Mouse (Mus musculus): ENCODE measurements at regions not wholly inside any gene's neighbourhood (a gene's known extent, or its start where the extent isn't known, plus 50 kb on each side); places are given as distances from the start of the nearest gene placed in this dataset.

- Histone ChIP-seq H3K27ac (ENCODE audit: control insufficient read depth, insufficient read depth, low read length) (no peak overlapping the region), H3K4me3 (ENCODE audit: control insufficient read depth, insufficient read depth, low read length) (no peak overlapping the region), H3K36me3 (ENCODE audit: control insufficient read depth, insufficient read depth, low read length) (no peaks in the 10 kb centered on the region), H3K4me1 (replicated peaks; ENCODE audit: control insufficient read depth, insufficient read depth, low read length) (no peaks in the 10 kb centered on the region), H3K27me3 (ENCODE audit: control insufficient read depth, insufficient read depth, low read length) (no peaks in the 10 kb centered on the region)
- no peak for DNase-seq
- 64% methylated on average over 8 of the region's 8 CpGs for WGBS
- TF ChIP-seq CTCF (IDR thresholded peaks at IDR 0.05; ENCODE audit: borderline replicate concordance, control insufficient read depth, extremely low read depth, insufficient read depth, low read length, poor library complexity), result no peak
These were observed 251.4 kb upstream of the Prdm1 start for GRCm38 (mm10) chr10:44779568-44780207.

GRCm38 (mm10) chr10:44777214-44777613 lies 248.9 kb upstream of the Prdm1 start:
- no peaks in the 10 kb centered on the region for H3K27me3 ChIP-seq (ENCODE audit: control insufficient read depth, insufficient read depth, low read length)
- no peak overlapping the region for H3K27ac ChIP-seq (ENCODE audit: control insufficient read depth, insufficient read depth, low read length)
- TF ChIP-seq POLR2A (IDR thresholded peaks at IDR 0.05; ENCODE audit: control insufficient read depth, extremely low read depth, insufficient read depth, low read length, poor library complexity) (no peak), CTCF (IDR thresholded peaks at IDR 0.05; ENCODE audit: borderline replicate concordance, control insufficient read depth, extremely low read depth, insufficient read depth, low read length, poor library complexity) (no peak)
- no peak for DNase-seq
- no peaks in the 10 kb centered on the region for H3K4me1 ChIP-seq (replicated peaks; ENCODE audit: control insufficient read depth, insufficient read depth, low read length)
- no peak overlapping the region for H3K4me3 ChIP-seq (ENCODE audit: control insufficient read depth, insufficient read depth, low read length)
- H3K36me3 ChIP-seq (ENCODE audit: control insufficient read depth, insufficient read depth, low read length), result no peaks in the 10 kb centered on the region
- 91% methylated on average over 2 of the region's 2 CpGs for WGBS

GRCm38 (mm10) chr10:44776175-44776574 lies 247.9 kb upstream of the Prdm1 start:
- Histone ChIP-seq H3K4me3 (ENCODE audit: control insufficient read depth, insufficient read depth, low read length) (no peak overlapping the region), H3K36me3 (ENCODE audit: control insufficient read depth, insufficient read depth, low read length) (no peaks in the 10 kb centered on the region), H3K4me1 (replicated peaks; ENCODE audit: control insufficient read depth, insufficient read depth, low read length) (no peaks in the 10 kb centered on the region), H3K27me3 (ENCODE audit: control insufficient read depth, insufficient read depth, low read length) (no peaks in the 10 kb centered on the region), H3K27ac (ENCODE audit: control insufficient read depth, insufficient read depth, low read length) (no peak overlapping the region)
- 65% methylated on average over 2 of the region's 2 CpGs for WGBS
- TF ChIP-seq CTCF (IDR thresholded peaks at IDR 0.05; ENCODE audit: borderline replicate concordance, control insufficient read depth, extremely low read depth, insufficient read depth, low read length, poor library complexity) (no peak), POLR2A (IDR thresholded peaks at IDR 0.05; ENCODE audit: control insufficient read depth, extremely low read depth, insufficient read depth, low read length, poor library complexity) (no peak)
- DNase-seq, result no peak

GRCm38 (mm10) chr10:44765527-44765926 lies 237.2 kb upstream of the Prdm1 start:
- no peak overlapping the region for H3K4me3 ChIP-seq (ENCODE audit: control insufficient read depth, insufficient read depth, low read length)
- H3K36me3 ChIP-seq (ENCODE audit: control insufficient read depth, insufficient read depth, low read length), result no peaks in the 10 kb centered on the region
- 77% methylated on average over 3 of the region's 3 CpGs for WGBS
- TF ChIP-seq POLR2A (IDR thresholded peaks at IDR 0.05; ENCODE audit: control insufficient read depth, extremely low read depth, insufficient read depth, low read length, poor library complexity), result no peak
- TF ChIP-seq CTCF (IDR thresholded peaks at IDR 0.05; ENCODE audit: borderline replicate concordance, control insufficient read depth, extremely low read depth, insufficient read depth, low read length, poor library complexity), result no peak
- H3K27ac ChIP-seq (ENCODE audit: control insufficient read depth, insufficient read depth, low read length), result no peak overlapping the region
- H3K27me3 ChIP-seq (ENCODE audit: control insufficient read depth, insufficient read depth, low read length), result no peaks in the 10 kb centered on the region
- no peak for DNase-seq
- H3K4me1 ChIP-seq (replicated peaks; ENCODE audit: control insufficient read depth, insufficient read depth, low read length), result no peaks in the 10 kb centered on the region

GRCm38 (mm10) chr10:44763102-44763501 lies 234.8 kb upstream of the Prdm1 start:
- no peak for DNase-seq
- Histone ChIP-seq H3K27me3 (ENCODE audit: control insufficient read depth, insufficient read depth, low read length) (no peaks in the 10 kb centered on the region), H3K27ac (ENCODE audit: control insufficient read depth, insufficient read depth, low read length) (no peak overlapping the region), H3K4me3 (ENCODE audit: control insufficient read depth, insufficient read depth, low read length) (no peak overlapping the region), H3K4me1 (replicated peaks; ENCODE audit: control insufficient read depth, insufficient read depth, low read length) (no peaks in the 10 kb centered on the region), H3K36me3 (ENCODE audit: control insufficient read depth, insufficient read depth, low read length) (no peaks in the 10 kb centered on the region)
- 77% methylated on average over 3 of the region's 3 CpGs for WGBS
- TF ChIP-seq POLR2A (IDR thresholded peaks at IDR 0.05; ENCODE audit: control insufficient read depth, extremely low read depth, insufficient read depth, low read length, poor library complexity) (no peak), CTCF (IDR thresholded peaks at IDR 0.05; ENCODE audit: borderline replicate concordance, control insufficient read depth, extremely low read depth, insufficient read depth, low read length, poor library complexity) (no peak)

- no peak for DNase-seq
- Histone ChIP-seq H3K27ac (ENCODE audit: control insufficient read depth, insufficient read depth, low read length) (no peak overlapping the region), H3K36me3 (ENCODE audit: control insufficient read depth, insufficient read depth, low read length) (no peaks in the 10 kb centered on the region), H3K4me3 (ENCODE audit: control insufficient read depth, insufficient read depth, low read length) (no peak overlapping the region), H3K4me1 (replicated peaks; ENCODE audit: control insufficient read depth, insufficient read depth, low read length) (no peaks in the 10 kb centered on the region), H3K27me3 (ENCODE audit: control insufficient read depth, insufficient read depth, low read length) (no peaks in the 10 kb centered on the region)
- no peak for TF ChIP-seq CTCF (IDR thresholded peaks at IDR 0.05; ENCODE audit: borderline replicate concordance, control insufficient read depth, extremely low read depth, insufficient read depth, low read length, poor library complexity)
- TF ChIP-seq POLR2A (IDR thresholded peaks at IDR 0.05; ENCODE audit: control insufficient read depth, extremely low read depth, insufficient read depth, low read length, poor library complexity), result no peak
- 89% methylated on average over 4 of the region's 4 CpGs for WGBS
These were observed 233.8 kb upstream of the Prdm1 start for GRCm38 (mm10) chr10:44762068-44762467.

GRCm38 (mm10) chr10:44761324-44761723 lies 233.0 kb upstream of the Prdm1 start:
- no peak overlapping the region for H3K27ac ChIP-seq (ENCODE audit: control insufficient read depth, insufficient read depth, low read length)
- no peaks in the 10 kb centered on the region for H3K36me3 ChIP-seq (ENCODE audit: control insufficient read depth, insufficient read depth, low read length)
- H3K4me1 ChIP-seq (replicated peaks; ENCODE audit: control insufficient read depth, insufficient read depth, low read length), result no peaks in the 10 kb centered on the region
- no peak overlapping the region for H3K4me3 ChIP-seq (ENCODE audit: control insufficient read depth, insufficient read depth, low read length)
- 70% methylated on average over 4 of the region's 4 CpGs for WGBS
- no peak for DNase-seq
- H3K27me3 ChIP-seq (ENCODE audit: control insufficient read depth, insufficient read depth, low read length), result no peaks in the 10 kb centered on the region
- TF ChIP-seq CTCF (IDR thresholded peaks at IDR 0.05; ENCODE audit: borderline replicate concordance, control insufficient read depth, extremely low read depth, insufficient read depth, low read length, poor library complexity) (no peak), POLR2A (IDR thresholded peaks at IDR 0.05; ENCODE audit: control insufficient read depth, extremely low read depth, insufficient read depth, low read length, poor library complexity) (no peak)

All from thymus, adult 2 months (tissue).